Mouse (Mus musculus): ENCODE measurements at regions not wholly inside any gene's neighbourhood (a gene's known extent, or its start where the extent isn't known, plus 50 kb on each side); places are given as distances from the start of the nearest gene placed in this dataset.

DNA sequence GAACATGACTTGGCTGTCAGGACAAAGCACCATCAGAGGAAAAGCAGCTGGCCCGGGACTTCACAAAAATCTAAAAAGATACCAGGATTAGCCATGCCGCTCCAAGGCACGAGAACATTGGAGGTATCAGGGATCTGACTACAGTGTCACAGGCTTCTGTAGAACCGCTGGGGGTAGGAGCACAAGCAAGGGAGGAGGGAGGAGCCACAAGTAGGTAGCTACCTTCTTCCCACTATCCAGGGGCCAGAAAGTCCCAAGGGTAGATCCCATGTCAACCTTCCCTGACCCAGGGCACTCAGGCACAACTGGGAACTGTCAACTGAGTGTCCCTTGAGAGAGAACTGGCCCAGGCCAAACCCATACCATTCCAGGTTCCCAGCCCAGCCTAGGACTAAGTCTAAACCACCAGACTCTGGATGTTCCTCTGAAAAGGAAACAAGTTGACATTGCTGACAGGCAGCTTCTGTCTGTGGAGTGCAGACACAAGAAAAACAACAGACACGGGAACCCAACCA is 235.1 kb downstream of the Clic5 start:
- TF ChIP-seq CTCF (IDR thresholded peaks at IDR 0.05; ENCODE audit: control insufficient read depth, insufficient read depth, low read length) = no peak
- TF ChIP-seq POLR2A (IDR thresholded peaks at IDR 0.05; ENCODE audit: borderline replicate concordance, control insufficient read depth, low read depth, low read length) = no peak
